Mouse (Mus musculus): Measurements from ENCODE around the gene Foxn3.

DNA sequence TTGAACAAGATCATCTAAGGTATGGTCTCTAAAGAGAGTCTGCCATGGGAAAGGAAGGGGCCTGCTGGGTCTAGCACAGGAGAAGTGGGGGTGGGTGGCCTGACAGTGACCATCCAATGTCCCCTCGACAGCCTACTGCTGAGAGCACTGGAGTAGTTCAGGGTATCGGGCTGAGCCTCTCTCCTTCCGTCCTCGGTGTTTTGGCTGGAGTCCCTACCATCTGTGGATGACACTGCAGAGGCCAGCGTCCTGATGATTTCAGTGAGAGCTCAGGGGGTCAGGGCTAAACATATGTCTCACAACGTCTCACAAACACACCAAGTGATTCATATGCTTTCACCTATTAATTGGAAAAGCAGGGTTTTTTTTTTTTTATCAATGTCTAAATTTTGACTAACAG lies 199.2 kb downstream of the Foxn3 start:
- TF ChIP-seq POLR2A (IDR thresholded peaks at IDR 0.05; ENCODE audit: insufficient read length, low read depth) (no peak), POLR2AphosphoS2 (IDR thresholded peaks at IDR 0.05; ENCODE audit: insufficient read length, low read depth) (no peak), MYOD1 (IDR thresholded peaks at IDR 0.05; ENCODE audit: control insufficient read depth in 1 of 3, insufficient read length in 2 of 3, low read depth in 2 of 3) (no peak), TCF12 (IDR thresholded peaks at IDR 0.05; ENCODE audit: insufficient read depth, poor library complexity, severe bottlenecking) (no peak), USF1 (IDR thresholded peaks at IDR 0.05; ENCODE audit: low read depth) (no peak), TCF3 (IDR thresholded peaks at IDR 0.05; ENCODE audit: insufficient read length, low read depth) (no peak), E2F4 (IDR thresholded peaks at IDR 0.05; ENCODE audit: insufficient read depth) (no peak), SRF (IDR thresholded peaks at IDR 0.05; ENCODE audit: control insufficient read depth, insufficient read length, low read depth) (no peak), MAX (IDR thresholded peaks at IDR 0.05; ENCODE audit: low read depth) (no peak), REST (IDR thresholded peaks at IDR 0.05; ENCODE audit: insufficient read depth, insufficient read length) (no peak), CEBPB (IDR thresholded peaks at IDR 0.05; ENCODE audit: insufficient read depth, poor library complexity, severe bottlenecking) (no peak)

Data from myocyte (in vitro differentiated cells).